Mouse (Mus musculus): Measurements from ENCODE around the gene Adgrb3.

DNA sequence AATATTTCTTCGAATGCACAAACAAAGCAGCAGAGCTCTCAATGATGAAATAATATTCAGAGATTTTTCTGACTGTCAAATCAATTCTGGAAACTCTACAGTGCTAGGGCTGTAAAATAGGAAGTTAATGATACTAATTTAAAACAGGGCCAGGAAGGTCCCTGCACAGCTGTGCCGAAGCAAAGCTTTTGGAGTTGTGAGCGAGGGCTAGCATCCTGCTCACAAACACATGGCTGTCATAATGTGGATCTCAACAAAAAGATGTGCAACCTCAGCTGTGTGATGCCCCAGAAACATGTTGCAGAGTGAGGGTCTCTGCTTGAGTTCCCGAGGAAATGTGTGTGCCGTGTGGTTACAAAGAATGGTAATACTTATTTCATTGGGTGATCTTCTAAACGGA, 772.3 kb downstream of the Adgrb3 start:
- TF ChIP-seq EP300 (IDR thresholded peaks at IDR 0.05; ENCODE audit: low read depth) (no peak), CTCF (IDR thresholded peaks at IDR 0.05; ENCODE audit: low read depth) (no peak)

Measured in heart, postnatal 0 days (tissue).